Mouse (Mus musculus): Measurements from ENCODE around the gene 4930452B06Rik.

DNA sequence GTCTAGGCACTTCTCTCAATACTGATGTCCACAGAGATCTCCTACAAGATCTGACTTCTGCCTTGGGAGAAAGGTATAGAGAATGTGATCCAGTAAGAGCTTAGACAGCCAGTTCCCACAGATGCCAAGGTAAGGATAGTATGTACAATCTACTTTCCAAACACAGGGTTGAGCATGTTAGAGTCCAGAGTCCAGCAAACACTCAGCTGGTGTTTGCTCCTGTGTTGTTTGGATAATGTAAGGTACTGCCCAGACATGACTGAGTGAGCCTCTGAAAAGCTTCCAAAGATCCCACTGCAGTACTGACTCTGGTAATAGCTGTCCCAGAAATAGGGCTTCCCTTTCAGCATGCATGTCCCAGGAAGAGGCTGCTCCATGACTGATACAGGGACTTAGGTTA lies 54.0 kb downstream of the 4930452B06Rik start:
- TF ChIP-seq CTCF (IDR thresholded peaks at IDR 0.05; ENCODE audit: low read depth), result no peak
- no peak for TF ChIP-seq EP300 (IDR thresholded peaks at IDR 0.05; ENCODE audit: low read depth)
